8 mouse cellular contexts compared by ENCODE assay signal in genomic region chr11:117330951-117331254, GRCm38 (mm10).
DNase-seq lines count a peak whose midpoint lies in the region; ATAC-seq lines count a peak whose summit lies in the region.

No protein-coding gene starts in this region.

- 30% methylated on average over 7 of the region's 7 CpGs for WGBS in embryonic facial prominence, embryonic 14.5 days
- WGBS in limb, embryonic 10.5 days, result 29% methylated on average over 7 of the region's 7 CpGs
- WGBS in neural tube, embryonic 12.5 days, result 33% methylated on average over 7 of the region's 7 CpGs

- H3K9me3 ChIP-seq in embryonic facial prominence, embryonic 14.5 days (ENCODE audit: control insufficient read depth, low read length), result no peaks in the 10 kb centered on the region
- H3K9me3 ChIP-seq in limb, embryonic 10.5 days (replicated peaks), result no peaks in the 10 kb centered on the region
- H3K9me3 ChIP-seq in neural tube, embryonic 12.5 days, result no peaks in the 10 kb centered on the region

- H3K36me3 ChIP-seq in embryonic facial prominence, embryonic 14.5 days (ENCODE audit: control insufficient read depth, insufficient read depth, low read length), result no peaks in the 10 kb centered on the region
- H3K36me3 ChIP-seq in limb, embryonic 10.5 days, result peaks cover 37% of the 10 kb centered on the region
- H3K36me3 ChIP-seq in neural tube, embryonic 12.5 days, result no peaks in the 10 kb centered on the region

- ATAC-seq in embryonic facial prominence, embryonic 14.5 days (ENCODE audit: low read depth), result no peak
- ATAC-seq in neural tube, embryonic 12.5 days (ENCODE audit: low FRiP score, low read depth), result no peak

- H3K9ac ChIP-seq in embryonic facial prominence, embryonic 14.5 days (ENCODE audit: low read depth, low read length), result peak overlapping the region; percentile 77; the same call in 1 of the 2 replicates
- H3K9ac ChIP-seq in neural tube, embryonic 12.5 days, result peak overlapping the region; percentile 92

- peaks cover 65% of the 10 kb centered on the region for H3K4me1 ChIP-seq in embryonic facial prominence, embryonic 14.5 days (ENCODE audit: control insufficient read depth, insufficient read depth, low read length)
- peaks cover 80% of the 10 kb centered on the region for H3K4me1 ChIP-seq in limb, embryonic 10.5 days
- H3K4me1 ChIP-seq in neural tube, embryonic 12.5 days, result peaks cover 61% of the 10 kb centered on the region

- peak; percentile 50 for DNase-seq in kidney, postnatal 10 days
- no peak for DNase-seq in kidney, adult 9 months
- DNase-seq in embryonic facial prominence, embryonic 14.5 days (ENCODE audit: low spot score), result no peak
- no peak for DNase-seq in limb, embryonic 10.5 days (ENCODE audit: low spot score)
- no peak for DNase-seq in gastrocnemius, adult 18-20 months (ENCODE audit: low spot score)
- no peak for DNase-seq in urinary bladder, postnatal 4 days (ENCODE audit: low spot score in 2 of 2)
- DNase-seq in layer of hippocampus, adult 18-20 months (ENCODE audit: low spot score in 2 of 2), result no peak

- no peaks in the 10 kb centered on the region for H3K27me3 ChIP-seq in embryonic facial prominence, embryonic 14.5 days (replicated peaks; ENCODE audit: control insufficient read depth, insufficient read depth, low read length)
- no peaks in the 10 kb centered on the region for H3K27me3 ChIP-seq in limb, embryonic 10.5 days (ENCODE audit: low read depth, poor library complexity, severe bottlenecking)
- no peaks in the 10 kb centered on the region for H3K27me3 ChIP-seq in neural tube, embryonic 12.5 days (replicated peaks)

- H3K4me2 ChIP-seq in embryonic facial prominence, embryonic 14.5 days (ENCODE audit: low read depth, low read length), result peak overlapping the region; percentile 90
- peak overlapping the region; percentile 87 for H3K4me2 ChIP-seq in neural tube, embryonic 12.5 days (replicated peaks)

- H3K27ac ChIP-seq in embryonic facial prominence, embryonic 14.5 days (replicated peaks; ENCODE audit: low read depth, low read length), result peak overlapping the region; percentile 91
- H3K27ac ChIP-seq in limb, embryonic 10.5 days, result peak overlapping the region; percentile 96
- H3K27ac ChIP-seq in neural tube, embryonic 12.5 days, result peak overlapping the region; percentile 97; the same call in 1 of the 2 replicates

- no peak overlapping the region for H3K4me3 ChIP-seq in embryonic facial prominence, embryonic 14.5 days (ENCODE audit: low read depth, low read length)
- peak overlapping the region; percentile 78 for H3K4me3 ChIP-seq in limb, embryonic 10.5 days
- no peak overlapping the region for H3K4me3 ChIP-seq in neural tube, embryonic 12.5 days
